Comparison of ENCODE assay signal across 12 mouse cellular contexts in the genomic region with DNA sequence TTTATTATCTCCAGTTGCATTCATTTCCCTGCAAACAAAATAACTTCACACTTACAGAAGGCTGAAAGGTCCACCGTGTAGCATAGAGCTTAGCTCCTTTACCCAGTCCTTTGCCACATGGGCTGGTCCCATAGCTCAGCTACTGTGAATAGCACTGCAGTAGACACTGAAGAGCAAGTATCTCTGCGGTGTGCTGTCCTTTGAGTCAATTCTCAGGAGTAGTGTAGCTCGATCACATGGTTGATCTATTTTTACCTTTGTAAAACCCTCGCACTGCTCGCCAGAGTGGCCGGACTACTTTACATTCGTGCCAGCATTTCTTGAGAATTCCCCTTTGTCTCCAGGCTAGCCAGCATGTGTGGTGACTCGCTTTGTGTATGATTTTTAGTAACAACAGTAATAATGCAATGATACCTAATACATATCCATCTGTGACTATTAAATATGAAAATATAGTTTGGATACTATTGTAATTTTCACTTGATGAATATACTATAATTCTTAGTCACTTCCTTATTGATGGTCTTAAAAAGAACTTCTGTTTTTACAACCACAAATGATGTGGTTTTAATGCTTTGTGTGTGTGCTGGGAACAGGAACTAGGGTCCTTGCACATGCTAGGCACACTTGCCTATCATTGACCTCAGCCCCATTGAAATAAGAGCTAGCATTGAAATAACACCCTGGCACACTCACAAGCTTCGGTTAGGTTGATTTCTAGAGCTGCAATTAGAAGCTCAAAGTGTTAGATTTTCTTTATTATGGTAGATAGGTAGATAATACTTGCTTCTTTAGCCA.
"Had no signal": no experiment of that assay in that cellular context is flagged by ENCODE, and none has a peak within 500 bp of the region (broad histone marks: within the 10 kb centered on the region; RNA-seq: fewer than 3 reads in every experiment).

No protein-coding gene starts in this region.

- H3K9ac ChIP-seq: kidney, embryonic 15.5 days; liver, embryonic 12.5 days; lung, embryonic 15.5 days; midbrain, embryonic 12.5 days; neural tube, embryonic 12.5 days had no signal

- H3K4me1 ChIP-seq: kidney, embryonic 15.5 days; limb, embryonic 10.5 days; liver, embryonic 12.5 days; lung, embryonic 15.5 days; megakaryocyte, embryonic 14.5 days; midbrain, embryonic 12.5 days; neural tube, embryonic 12.5 days had no signal

- H3K27ac ChIP-seq: kidney, embryonic 15.5 days; limb, embryonic 10.5 days; liver, embryonic 12.5 days; lung, embryonic 15.5 days; macrophage; midbrain, embryonic 12.5 days; neural tube, embryonic 12.5 days; stomach, postnatal 0 days had no signal

- DNase-seq: kidney, postnatal 14 days; lung, postnatal 14 days; thymus, postnatal 4 days had no signal

- ATAC-seq: liver, embryonic 12.5 days had no signal

- H3K4me3 ChIP-seq: kidney, embryonic 15.5 days; limb, embryonic 10.5 days; liver, embryonic 12.5 days; lung, embryonic 15.5 days; megakaryocyte, embryonic 14.5 days; midbrain, embryonic 12.5 days; neural tube, embryonic 12.5 days had no signal

- H3K36me3 ChIP-seq: kidney, embryonic 15.5 days; limb, embryonic 10.5 days; liver, embryonic 12.5 days; lung, embryonic 15.5 days; midbrain, embryonic 12.5 days; neural tube, embryonic 12.5 days had no signal

- H3K4me2 ChIP-seq: kidney, embryonic 15.5 days; liver, embryonic 12.5 days; lung, embryonic 15.5 days; midbrain, embryonic 12.5 days; neural tube, embryonic 12.5 days had no signal

- H3K9me3 ChIP-seq: kidney, embryonic 15.5 days; limb, embryonic 10.5 days; liver, embryonic 12.5 days; lung, embryonic 15.5 days; megakaryocyte, embryonic 14.5 days; midbrain, embryonic 12.5 days; neural tube, embryonic 12.5 days had no signal

- H3K27me3 ChIP-seq: kidney, embryonic 15.5 days; liver, embryonic 12.5 days; lung, embryonic 15.5 days; megakaryocyte, embryonic 14.5 days; neural tube, embryonic 12.5 days had no signal
